Mouse (Mus musculus): ENCODE measurements around the gene Vmn1r221. TPM values are rescaled to one million over a fixed set of nuclear protein-coding genes. Genes with fewer than 3 reads are reported as not detected.
"Not testable (repeated sequence)": the region's sequence is repeated elsewhere in the genome, so short reads cannot be mapped to it uniquely, and the experiment has no call there.

The Vmn1r221 gene
- not detected in 2 replicates for polyA plus RNA-seq (2012)

DNA sequence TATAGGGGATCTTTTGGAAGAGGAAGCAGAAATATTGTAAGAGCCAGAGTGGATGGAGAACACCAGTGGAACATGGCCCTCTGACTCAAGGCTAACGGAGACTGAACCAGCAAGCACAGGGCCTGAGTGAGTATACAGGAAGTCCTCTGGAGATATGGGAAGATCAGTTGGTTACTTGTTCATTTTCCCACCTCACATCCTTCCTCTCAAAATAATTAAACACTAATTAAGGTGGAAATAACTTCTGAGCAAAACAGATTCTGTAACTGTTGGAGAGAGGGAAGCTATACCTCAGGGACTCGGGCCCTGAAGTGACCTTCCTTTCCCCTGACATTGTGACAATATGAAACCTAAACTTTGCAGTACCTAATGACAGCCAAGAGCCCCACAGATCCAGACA lies at the start of gene Vmn1r221:
Vmn1r221 (plus strand) TSS at position 301 of the 400 bp plus-strand sequence.
- H3K36me3 ChIP-seq (ENCODE audit: control insufficient read depth); H3K4me3 ChIP-seq (replicated peaks); H3K9me3 ChIP-seq (ENCODE audit: control insufficient read depth, low read length); H3K4me1 ChIP-seq (ENCODE audit: control insufficient read depth); H3K27me3 ChIP-seq (ENCODE audit: control insufficient read depth): not testable (repeated sequence)

DNA sequence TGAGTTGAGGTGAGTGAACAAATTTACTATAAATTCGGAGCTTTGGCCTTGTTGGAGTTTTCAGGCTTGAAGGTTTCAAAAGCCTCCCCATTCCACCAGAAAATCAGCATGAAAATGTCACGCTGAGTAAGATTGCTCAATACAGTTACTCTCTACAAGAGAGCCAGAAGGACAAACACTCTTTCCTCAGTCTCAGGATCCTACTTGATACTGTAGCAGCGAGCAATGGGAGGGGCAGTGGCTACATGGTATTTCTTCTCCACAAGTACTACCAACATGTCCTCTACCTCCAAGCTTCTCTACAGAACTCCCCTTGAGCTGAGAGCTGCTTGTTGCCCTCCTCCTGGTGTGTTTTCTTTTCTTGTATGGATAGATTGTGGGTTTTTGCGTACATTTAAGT lies 47.5 kb upstream of the Vmn1r221 start:
- not testable (repeated sequence) for H3K4me3 ChIP-seq (replicated peaks); H3K4me1 ChIP-seq (ENCODE audit: control insufficient read depth); H3K27me3 ChIP-seq (ENCODE audit: control insufficient read depth); H3K36me3 ChIP-seq (ENCODE audit: control insufficient read depth); H3K9me3 ChIP-seq (ENCODE audit: control insufficient read depth, low read length)

DNA sequence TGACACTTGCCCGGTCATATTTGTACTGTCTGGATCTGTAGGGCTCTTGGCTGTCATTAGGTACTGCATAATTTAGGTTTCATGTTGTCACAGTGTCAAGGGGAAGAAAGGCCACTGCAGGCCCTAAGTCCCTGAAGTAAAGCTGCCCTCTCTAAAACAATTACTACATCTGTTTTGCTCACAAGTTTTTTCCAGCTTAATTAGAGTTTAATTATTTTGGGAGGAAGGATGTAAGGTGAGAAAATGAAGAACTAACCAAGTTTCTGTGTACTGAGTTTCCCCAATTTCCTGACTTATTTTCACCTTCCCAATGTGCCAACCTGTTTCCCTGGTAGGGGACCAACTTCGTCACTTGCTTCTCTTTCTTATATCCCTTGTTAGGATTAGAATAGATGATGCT lies 26.1 kb upstream of the Vmn1r221 start, which contains the start of gene Vmn1r220:
Vmn1r220 (minus strand) TSS at position 101 of the 400 bp plus-strand sequence.
- H3K4me3 ChIP-seq (replicated peaks) = no peak within 1 kb of the TSS
- H3K27me3 ChIP-seq (ENCODE audit: control insufficient read depth) = no peaks in the 10 kb centered on the region
- no peaks in the 10 kb centered on the region for H3K9me3 ChIP-seq (ENCODE audit: control insufficient read depth, low read length)
- H3K36me3 ChIP-seq (ENCODE audit: control insufficient read depth) = no peaks in the 10 kb centered on the region
- no peak for TF ChIP-seq GATA1 (IDR thresholded peaks at IDR 0.05; ENCODE audit: low read length)
- no peak for TF ChIP-seq TAL1 (IDR thresholded peaks at IDR 0.05; ENCODE audit: low read length)
- no peaks in the 10 kb centered on the region for H3K4me1 ChIP-seq (ENCODE audit: control insufficient read depth)

DNA sequence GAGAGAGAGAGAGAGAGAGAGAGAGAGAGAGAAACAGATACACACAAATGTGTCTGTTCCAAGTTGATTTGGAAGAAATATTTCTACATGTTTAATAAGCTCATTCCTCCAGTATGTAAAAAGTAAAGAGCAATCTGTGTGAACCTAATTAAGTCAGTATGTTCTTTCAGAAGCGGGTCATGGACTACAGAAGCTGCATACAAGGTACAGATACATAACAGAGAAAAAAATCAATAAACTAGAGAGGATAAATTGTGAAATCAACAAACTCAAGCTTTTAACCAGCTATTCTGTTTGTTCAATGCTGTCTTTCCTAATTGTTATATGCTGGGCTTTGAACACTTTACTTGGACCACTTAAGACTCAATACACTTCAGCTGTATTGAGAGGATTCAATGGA lies 10.0 kb upstream of the Vmn1r221 start:
- H3K9me3 ChIP-seq (ENCODE audit: control insufficient read depth, low read length); H3K4me3 ChIP-seq (replicated peaks); H3K36me3 ChIP-seq (ENCODE audit: control insufficient read depth); H3K4me1 ChIP-seq (ENCODE audit: control insufficient read depth); H3K27me3 ChIP-seq (ENCODE audit: control insufficient read depth): not testable (repeated sequence)

DNA sequence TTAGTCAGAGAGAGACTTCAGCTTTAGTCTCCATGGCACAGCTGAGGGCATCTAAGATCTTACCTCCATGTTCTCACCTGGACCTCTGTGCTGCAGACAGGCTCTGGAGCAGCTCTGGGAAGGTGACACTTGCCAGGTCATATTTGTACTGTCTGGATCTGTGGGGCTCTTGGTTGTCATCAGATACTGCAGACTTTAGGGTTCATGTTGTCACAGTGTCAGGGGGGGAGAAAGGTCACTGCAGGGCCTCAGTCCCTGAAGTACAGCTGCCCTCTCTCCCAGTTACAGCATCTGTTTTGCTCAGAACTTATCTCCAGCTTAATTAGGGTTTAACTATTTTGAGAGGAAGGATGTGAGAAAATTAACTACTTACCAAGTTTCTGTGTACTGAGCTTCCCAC lies 21.9 kb downstream of the Vmn1r221 start, which contains the start of gene Vmn1r222:
Vmn1r222 (minus strand) TSS at position 101 of the 400 bp plus-strand sequence.
- H3K4me1 ChIP-seq (ENCODE audit: control insufficient read depth); H3K9me3 ChIP-seq (ENCODE audit: control insufficient read depth, low read length); H3K27me3 ChIP-seq (ENCODE audit: control insufficient read depth); H3K4me3 ChIP-seq (replicated peaks); H3K36me3 ChIP-seq (ENCODE audit: control insufficient read depth): not testable (repeated sequence)

DNA sequence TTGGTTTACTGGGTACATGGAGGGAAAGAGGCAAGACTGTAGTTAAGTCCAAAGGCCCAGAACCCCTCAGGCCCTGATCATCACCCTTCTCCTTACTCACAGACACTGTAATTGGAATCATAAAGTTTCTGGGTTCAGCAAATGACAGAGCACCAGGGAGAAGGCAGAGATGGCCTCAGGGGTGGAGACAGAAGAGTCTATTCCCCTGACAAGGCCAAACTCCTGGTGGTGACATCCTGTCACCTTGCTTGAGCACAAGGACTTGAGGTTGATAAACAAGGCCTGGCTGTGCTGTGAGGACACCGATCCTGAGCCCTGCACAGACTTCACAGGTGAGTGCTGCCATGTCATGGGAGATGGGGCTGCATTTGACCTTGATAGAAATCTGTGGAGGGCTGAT lies 32.9 kb downstream of the Vmn1r221 start, which contains the start of gene Vmn1r223:
Vmn1r223 (plus strand) TSS at position 301 of the 400 bp plus-strand sequence.
- not testable (repeated sequence) for H3K36me3 ChIP-seq (ENCODE audit: control insufficient read depth); H3K9me3 ChIP-seq (ENCODE audit: control insufficient read depth, low read length); H3K4me3 ChIP-seq (replicated peaks); H3K4me1 ChIP-seq (ENCODE audit: control insufficient read depth); H3K27me3 ChIP-seq (ENCODE audit: control insufficient read depth)

DNA sequence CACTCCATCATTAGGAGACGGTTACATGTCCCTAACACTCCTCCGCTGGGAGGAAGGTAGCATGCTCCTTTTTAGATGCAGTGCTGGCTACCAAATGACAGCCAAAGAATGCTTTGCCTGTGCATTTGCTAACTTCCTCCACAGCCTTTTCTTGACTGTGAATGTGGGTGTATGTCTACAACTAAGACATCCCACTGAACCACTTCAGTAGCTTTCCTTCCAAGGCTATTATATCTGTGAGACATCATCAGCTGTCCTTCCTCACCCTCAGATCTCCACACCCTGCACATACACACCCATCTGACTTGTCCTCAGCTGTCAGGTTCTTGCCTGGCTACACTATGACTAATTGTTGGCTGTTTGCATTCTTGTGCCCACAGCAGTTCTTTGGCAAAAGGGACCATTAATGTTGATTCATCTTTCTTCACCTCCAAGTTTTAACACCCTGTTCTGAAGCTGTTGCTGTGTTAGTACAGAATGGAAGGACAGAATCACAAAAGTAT lies 44.7 kb downstream of the Vmn1r221 start:
- Histone ChIP-seq H3K36me3 (ENCODE audit: control insufficient read depth) (no peaks in the 10 kb centered on the region), H3K9me3 (ENCODE audit: control insufficient read depth, low read length) (no peaks in the 10 kb centered on the region), H3K4me3 (replicated peaks) (no peak overlapping the region), H3K4me1 (ENCODE audit: control insufficient read depth) (no peaks in the 10 kb centered on the region), H3K27me3 (ENCODE audit: control insufficient read depth) (no peaks in the 10 kb centered on the region)
- TF ChIP-seq GATA1 (IDR thresholded peaks at IDR 0.05; ENCODE audit: low read length) (no peak), TAL1 (IDR thresholded peaks at IDR 0.05; ENCODE audit: low read length) (no peak)

DNA sequence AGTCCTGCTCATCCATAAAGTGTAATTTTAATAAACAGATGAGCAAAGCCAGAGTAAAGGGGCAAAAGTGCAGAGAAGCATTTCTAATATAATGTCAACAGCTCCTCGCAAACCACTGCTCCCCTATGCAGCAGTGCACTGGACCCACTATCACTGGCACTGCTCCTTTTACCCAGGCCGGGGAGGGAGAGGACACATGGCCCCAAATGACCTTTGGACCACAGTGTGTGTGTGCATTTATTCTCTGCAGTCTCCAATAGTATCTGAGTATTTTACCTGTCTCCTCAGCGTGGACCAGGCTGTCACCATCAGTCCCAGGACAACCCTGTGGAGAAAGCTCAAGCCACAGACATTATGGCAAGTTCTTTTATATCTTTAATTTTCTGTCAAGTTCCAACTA lies 54.7 kb downstream of the Vmn1r221 start:
- not testable (repeated sequence) for H3K36me3 ChIP-seq (ENCODE audit: control insufficient read depth); H3K4me3 ChIP-seq (replicated peaks); H3K27me3 ChIP-seq (ENCODE audit: control insufficient read depth); H3K9me3 ChIP-seq (ENCODE audit: control insufficient read depth, low read length); H3K4me1 ChIP-seq (ENCODE audit: control insufficient read depth)

DNA sequence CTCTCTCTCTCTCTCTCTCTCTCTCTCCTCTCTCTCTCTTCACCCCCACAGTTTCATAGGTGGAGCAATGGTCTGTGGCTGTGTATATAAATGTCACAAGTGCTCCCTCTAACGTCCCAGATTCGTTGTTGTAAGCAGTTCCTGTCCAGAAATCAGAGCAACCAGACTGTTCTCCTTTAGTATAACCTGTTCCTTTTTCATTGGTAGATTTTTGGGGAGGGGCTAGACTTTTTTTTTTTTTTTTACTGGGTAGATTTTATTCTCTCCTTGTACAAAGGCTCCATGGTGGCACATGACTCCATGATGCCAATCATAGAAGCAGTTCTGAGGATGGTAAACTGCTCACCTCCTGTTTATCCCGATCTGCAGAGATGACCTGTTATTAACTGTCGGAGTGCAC lies 55.2 kb downstream of the Vmn1r221 start:
- not testable (repeated sequence) for H3K4me1 ChIP-seq (ENCODE audit: control insufficient read depth); H3K4me3 ChIP-seq (replicated peaks); H3K27me3 ChIP-seq (ENCODE audit: control insufficient read depth); H3K36me3 ChIP-seq (ENCODE audit: control insufficient read depth); H3K9me3 ChIP-seq (ENCODE audit: control insufficient read depth, low read length)

DNA sequence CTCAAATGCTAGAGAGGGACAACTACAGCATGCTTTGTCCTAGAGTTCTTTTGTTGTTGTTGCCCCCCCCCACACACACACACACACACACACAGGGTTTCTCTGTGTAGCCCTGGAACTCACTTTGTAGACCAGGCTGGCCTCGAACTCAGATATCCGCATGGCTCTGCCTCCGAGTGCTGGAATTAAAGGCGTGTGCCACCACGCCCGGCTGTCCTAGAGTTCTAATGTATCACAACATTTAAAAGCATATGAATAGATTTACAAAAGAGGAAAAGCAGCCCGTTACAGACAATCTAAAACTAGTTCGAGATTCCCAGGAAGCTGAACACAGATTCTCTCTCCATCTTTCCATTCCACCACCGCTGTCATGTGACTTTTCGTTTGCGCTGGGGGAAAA lies 55.8 kb downstream of the Vmn1r221 start:
- H3K9me3 ChIP-seq (ENCODE audit: control insufficient read depth, low read length) = no peaks in the 10 kb centered on the region
- no peaks in the 10 kb centered on the region for H3K36me3 ChIP-seq (ENCODE audit: control insufficient read depth)
- H3K4me3 ChIP-seq (replicated peaks) = no peak overlapping the region
- TF ChIP-seq TAL1 (IDR thresholded peaks at IDR 0.05; ENCODE audit: low read length) (no peak), GATA1 (IDR thresholded peaks at IDR 0.05; ENCODE audit: low read length) (no peak)
- H3K27me3 ChIP-seq (ENCODE audit: control insufficient read depth) = peaks cover 4% of the 10 kb centered on the region
- H3K4me1 ChIP-seq (ENCODE audit: control insufficient read depth) = peaks cover 4% of the 10 kb centered on the region
